Mouse (Mus musculus) hindbrain, postnatal 0 days (tissue): ENCODE measurements at regions not wholly inside any gene's neighbourhood (a gene's known extent, or its start where the extent isn't known, plus 50 kb on each side); places are given as distances from the start of the nearest gene placed in this dataset.

Experiments used
- ATAC-seq: fragments of 200-750 bp; cut with Nextera tagmentation; 2 replicates; pipeline ENCODE4 v1.8.0; 2017; ENCODE audit warnings: mild to moderate bottlenecking, moderate TSS enrichment, moderate library complexity
- DNase-seq: peaks from one replicate; pipeline ENCODE4 v3.0.0-alpha.2; 2015; ENCODE audit warnings: low spot score
- H3K27ac ChIP-seq: fragments of 300-500 bp; sonication (generic); 2 replicates; pipeline ENCODE4 v1.5.1; 2014; ENCODE audit warnings: mild to moderate bottlenecking
- H3K27me3 ChIP-seq: fragments of 300-500 bp; sonication (generic); 2 replicates; pipeline ENCODE4 v1.6.1; 2014; ENCODE audit warnings: low read length, mixed read lengths; ENCODE audit not compliant: insufficient read depth
- H3K36me3 ChIP-seq: fragments of 300-500 bp; sonication (generic); 2 replicates; pipeline ENCODE4 v1.6.1; 2014; ENCODE audit warnings: low read length, mixed read lengths; ENCODE audit not compliant: insufficient read depth
- H3K4me1 ChIP-seq: fragments of 300-500 bp; sonication (generic); 2 replicates; pipeline ENCODE4 v1.6.1; 2014; ENCODE audit warnings: antibody characterized with exemption, low read length, mixed read lengths; ENCODE audit not compliant: insufficient read depth
- H3K4me2 ChIP-seq: fragments of 300-500 bp; sonication (generic); 2 replicates; pipeline ENCODE4 v1.6.1; 2014; ENCODE audit warnings: low read depth, mild to moderate bottlenecking, low read length, moderate library complexity, mixed read lengths
- H3K4me3 ChIP-seq: fragments of 300-500 bp; sonication (generic); 2 replicates; pipeline ENCODE4 v1.5.1; 2014; ENCODE audit warnings: low read length
- H3K9ac ChIP-seq: fragments of 300-500 bp; sonication (generic); replicated peaks from 2 replicates; pipeline ENCODE4 v1.6.1; 2014; ENCODE audit warnings: mild to moderate bottlenecking, low read length, moderate library complexity, mixed read lengths
- H3K9me3 ChIP-seq: fragments of 300-500 bp; sonication (generic); 2 replicates; pipeline ENCODE4 v1.6.1; 2016; ENCODE audit warnings: low read length, mixed read lengths
- CTCF ChIP-seq: IDR thresholded peaks from 2 replicates; pipeline ENCODE4 v1.5.1; 2016; ENCODE audit warnings: antibody characterized with exemption, control low read depth, low read depth
- WGBS: fragments of 180-500 bp; shearing (Covaris S2); extraction: QIAGEN DNeasy Blood & Tissue Kit; methylation state at CpG from one replicate; pipeline ENCODE4 v1.1.7; 2014; 5-methylcytosine and 5-hydroxymethylcytosine counted together

DNA sequence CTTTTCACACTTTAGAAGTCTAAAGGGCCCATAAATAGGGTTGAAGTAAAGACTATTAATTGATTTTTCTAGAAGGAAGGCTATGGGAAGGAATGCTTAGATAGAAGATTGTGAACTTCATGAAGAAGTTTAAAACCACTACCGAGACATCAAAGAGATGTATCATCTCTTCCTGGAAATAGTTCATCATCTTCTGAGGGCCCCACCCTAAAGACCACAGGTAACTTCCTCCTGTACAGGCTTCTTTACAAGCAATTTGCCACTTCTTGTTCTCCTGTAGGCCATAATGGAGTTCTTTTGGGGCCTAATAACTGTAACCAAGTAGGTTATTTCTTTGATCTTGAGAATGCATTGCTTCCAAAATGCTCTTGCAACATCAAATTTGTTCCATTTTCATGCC lies 485.8 kb upstream of the A1bg start:
- ATAC-seq = no peak
- TF ChIP-seq CTCF = no peak
- DNase-seq = no peak
- Histone ChIP-seq H3K9me3 (no peaks in the 10 kb centered on the region), H3K4me3 (no peak overlapping the region), H3K27me3 (no peaks in the 10 kb centered on the region), H3K27ac (no peak overlapping the region), H3K9ac (no peak overlapping the region), H3K4me2 (no peak overlapping the region), H3K36me3 (no peaks in the 10 kb centered on the region), H3K4me1 (no peaks in the 10 kb centered on the region)
- WGBS = 98% methylated on average over 1 of the region's 1 CpGs

GRCm38 (mm10) chr15:61400720-61401119 lies 477.9 kb upstream of the A1bg start:
- TF ChIP-seq CTCF = peak; percentile 56
- H3K9me3 ChIP-seq = no peaks in the 10 kb centered on the region
- no peak overlapping the region for H3K4me2 ChIP-seq
- H3K4me1 ChIP-seq = no peaks in the 10 kb centered on the region
- no peak overlapping the region for H3K4me3 ChIP-seq
- no peaks in the 10 kb centered on the region for H3K27me3 ChIP-seq
- H3K27ac ChIP-seq = no peak overlapping the region
- ATAC-seq (no peak), DNase-seq (peak; percentile 20)
- H3K9ac ChIP-seq = no peak overlapping the region
- no peaks in the 10 kb centered on the region for H3K36me3 ChIP-seq

- Histone ChIP-seq H3K4me3 (no peak overlapping the region), H3K4me2 (no peak overlapping the region), H3K4me1 (no peaks in the 10 kb centered on the region), H3K27ac (no peak overlapping the region), H3K9ac (no peak overlapping the region), H3K9me3 (no peaks in the 10 kb centered on the region), H3K36me3 (no peaks in the 10 kb centered on the region), H3K27me3 (no peaks in the 10 kb centered on the region)
- DNase-seq (no peak), ATAC-seq (no peak)
- WGBS = 92% methylated on average over 2 of the region's 2 CpGs
- TF ChIP-seq CTCF = no peak
Measured at GRCm38 (mm10) chr15:61399971-61400370, 477.2 kb upstream of the A1bg start.

GRCm38 (mm10) chr15:61398829-61399228 lies 476.0 kb upstream of the A1bg start:
- no peak overlapping the region for H3K4me2 ChIP-seq
- no peak overlapping the region for H3K9ac ChIP-seq
- H3K4me1 ChIP-seq = no peaks in the 10 kb centered on the region
- ATAC-seq (no peak), DNase-seq (no peak)
- no peak overlapping the region for H3K27ac ChIP-seq
- no peak for TF ChIP-seq CTCF
- no peak overlapping the region for H3K4me3 ChIP-seq
- H3K9me3 ChIP-seq = no peaks in the 10 kb centered on the region
- no peaks in the 10 kb centered on the region for H3K27me3 ChIP-seq
- no peaks in the 10 kb centered on the region for H3K36me3 ChIP-seq
- WGBS = 77% methylated on average over 3 of the region's 3 CpGs

- DNase-seq (no peak), ATAC-seq (no peak)
- H3K4me3 ChIP-seq = no peak overlapping the region
- H3K27me3 ChIP-seq = no peaks in the 10 kb centered on the region
- H3K4me2 ChIP-seq = no peak overlapping the region
- H3K36me3 ChIP-seq = no peaks in the 10 kb centered on the region
- H3K27ac ChIP-seq = no peak overlapping the region
- no peaks in the 10 kb centered on the region for H3K9me3 ChIP-seq
- WGBS = 85% methylated on average over 3 of the region's 3 CpGs
- no peak for TF ChIP-seq CTCF
- H3K4me1 ChIP-seq = no peaks in the 10 kb centered on the region
- no peak overlapping the region for H3K9ac ChIP-seq
Measured at GRCm38 (mm10) chr15:61397061-61397460, 474.2 kb upstream of the A1bg start.

DNA sequence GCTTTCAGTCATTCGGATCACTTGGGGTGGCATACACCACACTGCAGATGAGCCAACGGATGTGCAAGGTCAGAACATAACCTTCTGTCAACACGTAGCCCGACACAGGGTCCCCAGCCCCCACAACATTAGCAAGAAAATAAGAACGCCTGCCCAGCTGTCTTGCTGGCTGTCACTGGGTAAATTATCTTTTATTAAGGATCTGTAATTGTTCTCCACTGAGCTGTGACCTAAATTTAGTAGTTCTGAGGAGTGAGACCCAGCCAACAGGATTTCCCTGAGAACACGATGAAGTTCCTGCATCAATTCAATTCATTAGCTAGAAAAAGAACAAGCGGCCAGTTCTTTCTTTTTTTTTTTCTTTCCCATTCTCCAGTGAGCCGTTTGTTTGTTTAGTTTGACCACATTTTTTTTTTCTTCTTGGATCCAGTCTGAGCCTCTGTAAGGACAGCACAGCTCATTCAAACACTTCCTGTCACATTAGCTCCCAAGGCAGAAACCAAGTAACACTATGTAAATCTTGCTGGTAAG lies 472.5 kb upstream of the A1bg start:
- no peaks in the 10 kb centered on the region for H3K4me1 ChIP-seq
- H3K27me3 ChIP-seq = no peaks in the 10 kb centered on the region
- H3K36me3 ChIP-seq = no peaks in the 10 kb centered on the region
- no peaks in the 10 kb centered on the region for H3K9me3 ChIP-seq
- peak; percentile 53 for DNase-seq
- peak; percentile 84 for ATAC-seq
- no peak overlapping the region for H3K4me2 ChIP-seq
- H3K9ac ChIP-seq = no peak overlapping the region
- H3K27ac ChIP-seq = peak overlapping the region; percentile 54; the same call in 1 of the 2 replicates
- TF ChIP-seq CTCF = no peak
- 7% methylated on average over 8 of the region's 8 CpGs for WGBS
- H3K4me3 ChIP-seq = no peak overlapping the region

DNA sequence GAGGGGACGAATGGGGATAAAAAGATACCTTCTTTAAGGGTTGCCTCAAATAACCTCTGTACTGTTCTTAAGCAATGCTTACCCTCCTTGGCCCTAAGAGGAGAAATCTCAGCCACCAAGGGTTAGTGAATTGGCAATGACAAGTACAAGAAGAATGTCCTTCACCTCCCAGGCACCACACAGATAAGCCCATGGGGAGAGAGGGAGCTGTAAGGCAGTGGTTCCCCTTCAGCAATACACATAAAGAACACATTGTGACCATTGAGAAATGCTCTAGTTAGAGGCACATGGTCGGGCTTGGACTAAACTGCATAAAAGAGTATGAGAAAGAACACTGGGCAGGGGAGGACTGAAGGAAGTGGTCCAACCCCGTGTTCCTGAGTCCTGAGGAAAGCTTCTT lies 457.9 kb upstream of the A1bg start:
- no peak for TF ChIP-seq CTCF
- Histone ChIP-seq H3K36me3 (no peaks in the 10 kb centered on the region), H3K27ac (no peak overlapping the region), H3K9me3 (no peaks in the 10 kb centered on the region), H3K27me3 (no peaks in the 10 kb centered on the region), H3K4me3 (no peak overlapping the region), H3K4me1 (no peaks in the 10 kb centered on the region), H3K9ac (no peak overlapping the region), H3K4me2 (no peak overlapping the region)
- 66% methylated on average over 3 of the region's 3 CpGs for WGBS
- no peak for ATAC-seq
- DNase-seq = no peak
